Mouse (Mus musculus): Measurements from ENCODE around the gene Trmt44.

DNA sequence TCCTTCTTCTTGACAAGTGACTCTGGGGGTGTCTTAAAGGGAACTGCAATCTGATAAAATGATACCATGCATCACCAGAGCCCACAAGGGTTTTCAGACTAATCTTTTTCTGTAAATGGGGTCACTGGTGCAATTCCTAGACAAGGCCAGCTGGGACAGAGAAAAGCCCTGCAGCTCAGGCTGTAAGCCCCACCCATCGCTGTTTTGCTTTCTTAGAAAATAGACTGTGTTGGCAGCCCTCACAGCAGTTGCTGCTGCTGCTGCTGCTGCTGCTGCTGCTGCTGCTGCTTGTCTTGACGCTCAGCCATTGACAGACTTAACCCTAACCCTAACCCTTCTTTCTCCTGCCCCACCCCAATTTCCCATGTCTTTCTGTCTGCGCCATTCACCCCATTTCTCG is 35.3 kb downstream of the Trmt44 start:
- TF ChIP-seq CTCF (IDR thresholded peaks at IDR 0.05; ENCODE audit: control insufficient read depth, insufficient read depth, insufficient read length) (no peak), USF1 (IDR thresholded peaks at IDR 0.05; ENCODE audit: low read depth) (no peak), CEBPB (IDR thresholded peaks at IDR 0.05; ENCODE audit: low read depth) (no peak)

All from C2C12 (cell line).